Mouse (Mus musculus) natural killer cell, adult 2 months (primary cell): ENCODE measurements around the gene Gm13285.
"Not testable (repeated sequence)": the region's sequence is repeated elsewhere in the genome, so short reads cannot be mapped to it uniquely, and the experiment has no call there.

Source experiments
- DNase-seq, 2 experiments: peaks; one replicate each; pipeline ENCODE4 v3.0.0; 2022; ENCODE audit warnings: low spot score in 2 of 2

Gm13285 gene

GRCm38 (mm10) chr4:88793936-88794675, 5.4 kb upstream of the Gm13285 start, which contains the start of gene Gm13275:
Gene Gm13275, plus strand, starts transcription at chr4:88794487.
- DNase-seq = peak; percentile 74 to 77

- DNase-seq = not testable (repeated sequence)
Measured at GRCm38 (mm10) chr4:88797097-88797496, 2.4 kb upstream of the Gm13285 start, which contains the start of gene Gm13279. Gene Gm13279, plus strand, starts transcription at chr4:88797397.

- not testable (repeated sequence) for DNase-seq
Measured at GRCm38 (mm10) chr4:88802954-88803353, 3.5 kb downstream of the Gm13285 start, which contains the start of gene Gm13287. Gene Gm13287, plus strand, starts transcription at chr4:88803254.

- not testable (repeated sequence) for DNase-seq
Measured at GRCm38 (mm10) chr4:88805231-88805630, 5.8 kb downstream of the Gm13285 start, which contains the start of gene Gm13288. Gene Gm13288, plus strand, starts transcription at chr4:88805531.

- DNase-seq = peak; percentile 11 to 21
Measured at GRCm38 (mm10) chr4:88805761-88806160, 6.3 kb downstream of the Gm13285 start.

DNA sequence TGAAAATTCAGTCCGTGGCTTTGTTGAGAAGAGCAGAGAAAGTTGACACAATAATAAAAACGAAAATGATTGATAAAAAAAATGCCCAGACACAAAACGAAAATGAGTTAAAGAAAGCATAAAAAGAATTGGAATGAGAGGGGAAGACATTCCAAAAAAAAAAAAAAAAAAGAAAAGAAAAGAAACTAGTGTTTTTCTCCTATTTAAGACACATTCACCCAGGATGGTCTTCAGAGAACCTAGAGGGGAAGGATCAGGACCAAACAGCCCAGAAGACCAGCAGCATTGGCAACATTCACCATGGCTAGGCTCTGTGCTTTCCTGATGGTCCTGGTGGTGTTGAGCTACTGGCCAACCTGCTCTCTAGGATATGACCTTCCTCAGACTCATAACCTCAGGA, 16.5 kb downstream of the Gm13285 start, which contains the start of gene Ifna7:
TSS of gene Ifna7 (plus strand) at position 301 of the 400 bp plus-strand sequence.
- no peak for DNase-seq

GRCm38 (mm10) chr4:88819659-88820058, 20.2 kb downstream of the Gm13285 start, which contains the start of gene Ifna11:
Gene Ifna11, plus strand, starts transcription at chr4:88819959.
- no peak for DNase-seq

DNA sequence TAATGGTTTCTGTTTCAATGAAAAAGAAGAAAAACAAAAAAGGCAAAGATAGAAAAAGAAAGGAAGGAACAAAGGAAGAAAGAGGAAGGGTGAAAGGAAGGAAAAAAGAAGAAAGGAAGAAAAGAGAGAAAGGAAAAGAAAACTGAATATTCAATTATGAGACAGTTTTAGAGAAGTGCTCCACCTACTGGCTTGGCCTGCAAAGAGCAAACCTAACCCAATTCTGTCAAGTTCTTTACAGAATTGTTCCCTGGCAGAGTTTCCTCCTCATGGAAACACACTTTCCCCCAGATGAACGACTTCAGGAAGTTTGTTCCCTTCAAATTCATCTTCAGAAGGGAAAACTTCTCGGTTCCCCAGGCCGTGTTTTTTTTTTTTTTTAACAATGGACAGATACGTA, 23.5 kb downstream of the Gm13285 start:
- DNase-seq = no peak

GRCm38 (mm10) chr4:88827116-88827515, 27.7 kb downstream of the Gm13285 start, which contains the start of gene Ifna6:
Gene Ifna6, plus strand, starts transcription at chr4:88827416.
- not testable (repeated sequence) for DNase-seq

DNA sequence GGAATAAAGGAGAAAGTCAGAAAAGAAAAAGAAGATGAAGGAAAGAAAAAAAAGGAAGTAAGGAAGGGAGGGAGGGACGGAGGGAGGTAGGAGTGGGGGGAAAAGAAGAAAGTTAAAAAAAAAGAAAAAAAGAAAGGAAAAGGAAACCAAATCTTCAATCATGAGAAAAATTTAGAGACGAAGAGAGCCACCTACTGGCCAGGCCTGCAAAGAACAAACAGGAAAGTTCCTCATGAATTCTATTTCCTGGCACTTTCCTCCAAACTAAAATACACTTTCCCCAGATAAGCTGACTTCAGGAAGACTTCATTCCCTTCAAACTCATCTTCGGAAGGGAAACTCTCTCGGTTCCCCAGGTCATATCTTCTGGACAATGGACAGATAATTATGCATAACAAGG, 31.1 kb downstream of the Gm13285 start:
- DNase-seq = peak in 1 of 2 experiments; percentile 24

DNA sequence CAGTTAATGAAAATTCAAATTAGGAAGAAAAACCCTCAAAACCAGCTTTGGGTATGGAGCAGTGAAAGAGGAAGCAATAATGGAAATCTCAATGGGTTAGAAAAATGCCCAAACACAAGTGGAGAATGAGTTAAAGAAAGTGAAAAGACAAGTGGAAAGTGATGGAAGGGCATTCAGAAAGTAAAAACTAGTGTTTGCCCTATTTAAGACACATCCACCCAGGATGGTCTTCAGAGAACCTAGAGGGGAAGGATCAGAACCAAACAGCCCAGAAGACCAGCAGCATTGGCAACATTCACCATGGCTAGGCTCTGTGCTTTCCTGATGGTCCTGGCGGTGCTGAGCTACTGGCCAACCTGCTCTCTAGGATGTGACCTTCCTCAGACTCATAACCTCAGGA, 35.8 kb downstream of the Gm13285 start, which contains the start of gene Ifna5:
TSS of gene Ifna5 (plus strand) at position 301 of the 400 bp plus-strand sequence.
- DNase-seq = not testable (repeated sequence)

- no peak for DNase-seq
Measured at GRCm38 (mm10) chr4:88838828-88839227, 39.4 kb downstream of the Gm13285 start.

- DNase-seq = no peak
Measured at GRCm38 (mm10) chr4:88840058-88840457, 40.6 kb downstream of the Gm13285 start.

GRCm38 (mm10) chr4:88841438-88841911, 42.0 kb downstream of the Gm13285 start, which contains the start of gene Ifna4:
Gene Ifna4, plus strand, starts transcription at chr4:88841861.
- DNase-seq = no peak

- no peak for DNase-seq
Measured at GRCm38 (mm10) chr4:88845334-88845733, 45.9 kb downstream of the Gm13285 start.

DNA sequence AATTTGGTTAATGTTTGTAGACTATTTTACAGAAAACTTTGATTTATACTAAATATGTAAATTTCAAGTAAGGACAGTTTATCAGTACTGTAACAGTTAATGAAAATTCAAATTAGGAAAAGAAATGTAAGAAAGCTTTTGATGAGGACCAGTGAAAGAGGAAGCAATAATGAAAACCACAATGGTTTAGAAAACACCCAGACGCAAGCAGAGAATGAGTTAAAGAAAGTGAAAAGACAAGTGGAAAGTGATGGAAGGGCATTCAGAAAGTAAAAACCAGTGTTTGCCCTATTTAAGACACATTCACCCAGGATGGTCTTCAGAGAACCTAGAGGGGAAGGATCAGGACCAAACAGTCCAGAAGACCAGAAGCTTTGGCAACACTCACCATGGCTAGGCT, 50.2 kb downstream of the Gm13285 start, which contains the start of gene Ifna1:
TSS of gene Ifna1 (plus strand) at position 390 of the 400 bp plus-strand sequence.
- no peak for DNase-seq
